Mouse (Mus musculus) adrenal gland, adult (tissue): ENCODE data around the gene Spag5.

Experiments used
- DNase-seq, 2 experiments: peaks; one replicate each; pipeline ENCODE4 v3.0.0; 2022 to 2023; ENCODE audit warnings: low spot score in 1 of 2; ENCODE audit not compliant: inconsistent age in 2 of 2

Spag5 gene

DNA sequence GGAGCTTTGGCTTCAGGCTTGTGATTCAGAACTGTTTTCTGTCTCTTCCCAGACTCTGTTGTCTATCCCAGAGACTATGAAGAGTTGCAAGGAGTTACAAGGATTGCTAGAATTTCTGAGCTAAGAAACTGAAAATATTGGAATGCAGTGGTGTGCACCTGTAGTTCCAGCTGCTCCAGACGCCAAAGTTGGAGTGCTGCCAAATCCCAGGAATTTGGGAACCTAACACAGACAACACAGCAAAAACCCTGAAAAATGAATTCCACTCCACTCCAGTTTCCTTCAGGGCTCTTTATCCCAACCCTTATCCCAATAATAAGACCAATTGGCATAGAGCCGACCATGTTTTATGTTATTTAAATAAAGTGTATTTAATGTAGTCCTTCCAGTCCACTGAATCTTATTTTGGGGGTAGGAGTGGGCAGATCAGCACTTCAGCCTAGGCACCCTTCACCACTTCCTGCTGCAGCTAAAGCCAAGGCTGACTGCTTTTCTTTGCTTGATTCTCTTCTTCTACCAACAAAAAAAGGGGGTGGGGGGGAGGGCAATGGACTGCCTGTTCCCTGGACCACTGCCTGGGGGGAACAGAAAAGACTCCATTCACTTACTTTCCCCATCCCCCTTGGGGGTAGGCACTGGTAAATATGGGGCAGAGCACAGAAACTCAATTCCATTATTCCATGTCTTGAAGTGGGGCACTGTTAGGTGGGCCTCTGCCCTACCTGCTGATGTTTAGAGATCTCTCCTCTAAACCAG lies 20.9 kb downstream of the Spag5 start:
- no peak for DNase-seq

DNA sequence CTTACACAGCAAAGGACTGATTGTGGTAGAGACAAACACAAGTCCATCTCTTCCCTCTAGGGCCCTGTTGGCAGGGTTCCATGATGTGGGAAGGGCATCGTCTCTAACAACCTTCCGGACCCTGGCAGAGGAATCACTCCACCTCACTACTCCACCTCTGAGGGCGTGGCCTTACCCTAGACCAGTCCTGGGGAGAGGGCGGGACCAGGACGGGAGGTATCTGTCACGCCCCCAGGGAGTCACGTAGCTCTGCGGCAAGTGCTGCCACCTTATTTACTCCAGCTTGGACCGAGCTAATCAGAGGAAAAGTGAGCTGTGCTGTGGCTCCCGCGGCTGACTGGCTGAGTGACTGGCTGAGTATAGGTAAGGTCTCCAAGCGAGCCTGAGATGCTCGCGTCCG lies 21.5 kb downstream of the Spag5 start, which contains the start of gene Aldoc:
Gene Aldoc (plus strand): TSS at position 109 of the 400 bp plus-strand sequence.
- DNase-seq, result peak; percentile 94 to 95

DNA sequence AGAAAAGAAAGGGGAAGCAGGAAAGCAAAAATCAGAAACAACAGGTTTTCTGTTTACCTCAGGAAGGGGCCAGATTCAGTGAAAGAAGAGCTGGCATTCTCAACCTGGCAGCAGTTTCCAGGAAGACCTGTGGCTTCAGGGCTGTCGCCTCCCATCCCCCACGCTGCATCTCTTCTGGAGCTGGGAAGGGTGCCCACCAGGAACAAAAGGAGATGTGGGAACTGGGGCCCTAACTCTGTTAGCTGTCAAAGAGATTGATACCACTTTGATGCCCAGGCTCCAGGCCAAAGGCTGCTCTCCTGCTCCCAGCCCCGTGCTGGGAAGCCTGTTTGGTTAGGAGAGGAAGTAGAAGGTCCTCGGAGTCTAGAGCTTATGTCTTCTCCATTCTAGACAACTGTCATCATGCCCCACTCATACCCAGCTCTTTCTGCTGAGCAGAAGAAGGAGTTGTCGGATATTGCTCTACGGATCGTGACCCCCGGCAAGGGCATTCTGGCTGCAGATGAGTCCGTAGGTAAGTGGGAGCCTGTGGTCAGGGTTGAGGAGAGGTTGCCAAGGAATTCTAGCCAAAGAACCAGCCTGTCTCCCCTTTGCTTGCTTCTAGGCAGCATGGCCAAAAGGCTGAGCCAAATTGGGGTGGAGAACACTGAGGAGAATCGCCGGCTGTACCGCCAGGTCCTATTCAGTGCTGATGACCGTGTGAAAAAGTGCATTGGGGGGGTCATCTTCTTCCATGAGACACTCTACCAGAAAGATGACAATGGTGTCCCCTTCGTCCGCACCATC lies 22.9 kb downstream of the Spag5 start:
- no peak for DNase-seq

DNA sequence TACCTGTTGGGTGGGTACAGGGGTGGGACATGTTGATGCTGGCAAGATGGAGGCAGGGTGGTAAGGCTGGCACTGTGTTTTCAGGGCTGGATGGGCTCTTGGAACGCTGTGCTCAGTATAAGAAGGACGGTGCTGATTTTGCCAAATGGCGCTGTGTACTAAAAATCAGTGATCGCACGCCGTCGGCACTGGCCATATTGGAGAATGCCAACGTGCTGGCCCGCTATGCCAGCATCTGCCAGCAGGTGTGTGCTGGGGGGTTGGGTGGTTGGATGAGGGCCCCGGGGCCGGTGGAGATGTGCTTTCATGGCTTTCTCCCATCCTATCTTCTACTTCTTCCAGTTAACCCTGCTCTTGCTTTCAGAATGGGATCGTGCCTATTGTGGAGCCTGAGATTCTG lies 23.6 kb downstream of the Spag5 start:
- DNase-seq, result no peak

DNA sequence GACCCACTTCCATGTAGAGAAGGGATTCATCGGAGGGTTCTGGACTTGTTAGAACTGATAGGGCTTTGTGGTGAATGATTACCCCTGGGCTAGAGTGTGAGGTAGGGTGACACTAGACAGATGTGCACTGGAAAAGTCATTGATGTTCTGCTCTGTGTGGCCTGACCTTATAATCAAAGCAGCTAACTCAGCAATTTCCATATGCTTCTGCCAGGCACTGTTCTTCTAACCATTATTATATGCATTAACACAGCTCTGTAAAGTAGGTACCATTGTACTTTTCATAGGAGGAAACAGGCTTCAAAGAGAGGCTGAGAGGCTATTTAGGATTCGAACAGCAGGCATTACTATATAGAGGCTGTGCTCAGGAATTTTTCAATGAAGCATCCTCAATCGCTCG lies 25.9 kb downstream of the Spag5 start:
- no peak for DNase-seq

DNA sequence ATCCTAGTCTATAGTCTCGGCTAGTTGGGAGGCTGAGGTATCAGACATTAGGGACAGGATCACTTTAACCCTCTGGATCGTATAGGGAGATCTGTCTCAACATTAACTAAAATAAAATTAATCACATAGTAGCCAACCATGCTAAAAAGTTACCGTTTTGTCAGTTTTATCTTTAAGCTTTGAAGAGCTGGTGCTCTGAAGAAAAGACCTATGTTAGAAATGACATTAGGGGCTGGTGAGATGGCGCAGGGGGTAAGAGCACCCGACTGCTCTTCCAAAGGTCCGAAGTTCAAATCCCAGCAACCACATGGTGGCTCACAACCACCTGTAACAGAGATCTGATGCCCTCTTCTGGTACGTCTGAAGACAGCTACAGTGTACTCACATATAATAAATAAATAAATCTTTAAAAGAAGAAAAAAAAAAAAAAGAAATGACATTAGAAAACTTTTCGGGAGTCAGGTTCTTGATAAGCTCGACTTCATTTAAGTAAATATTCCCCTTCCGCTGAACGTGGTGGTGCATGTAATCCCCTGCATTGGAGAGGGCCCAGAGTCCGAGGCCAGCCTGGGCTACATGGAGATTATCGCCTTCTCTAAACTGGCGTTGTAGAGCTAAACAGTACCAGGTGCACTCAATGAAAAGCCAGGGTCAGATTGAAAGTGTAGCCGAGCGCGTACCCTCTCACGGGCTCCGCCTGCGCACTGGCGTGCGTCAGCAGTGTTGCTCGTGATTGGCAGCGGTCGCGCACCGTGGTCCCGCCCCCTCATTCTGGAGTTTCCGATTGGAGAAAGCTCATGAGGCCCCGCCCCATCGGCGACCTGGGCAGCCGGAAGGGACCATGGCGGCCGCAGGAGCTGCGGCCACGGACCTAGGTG lies 26.5 kb downstream of the Spag5 start, which contains the start of gene Pigs:
Gene Pigs (plus strand): TSS at position 782 of the 878 bp plus-strand sequence.
- peak; percentile 98 for DNase-seq

DNA sequence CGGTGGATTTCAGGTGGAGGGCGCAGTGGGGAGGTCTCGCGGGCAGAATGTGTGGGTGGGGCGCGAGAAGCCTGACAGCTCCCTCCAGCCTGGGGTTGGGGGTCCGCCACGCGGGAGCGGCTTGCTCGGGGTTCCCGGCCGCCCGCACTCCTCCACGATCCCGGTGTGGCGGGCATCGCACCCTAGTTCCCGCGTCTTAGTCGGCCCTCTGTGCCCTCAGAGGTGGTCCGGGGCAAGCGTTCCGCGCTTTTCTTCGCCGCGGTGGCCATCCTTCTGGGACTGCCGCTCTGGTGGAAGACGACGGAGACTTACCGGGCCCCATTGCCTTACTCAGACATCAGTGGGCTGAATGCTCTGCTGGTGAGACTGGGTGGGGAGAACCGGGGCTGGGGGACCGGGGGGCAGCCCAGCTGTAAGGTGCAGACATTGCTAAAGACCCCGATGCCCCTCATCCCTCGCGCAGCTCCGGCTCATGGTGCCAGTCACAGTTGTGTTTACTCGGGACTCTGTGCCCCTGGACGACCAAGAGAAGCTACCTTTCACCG lies 27.3 kb downstream of the Spag5 start:
- DNase-seq, result no peak

DNA sequence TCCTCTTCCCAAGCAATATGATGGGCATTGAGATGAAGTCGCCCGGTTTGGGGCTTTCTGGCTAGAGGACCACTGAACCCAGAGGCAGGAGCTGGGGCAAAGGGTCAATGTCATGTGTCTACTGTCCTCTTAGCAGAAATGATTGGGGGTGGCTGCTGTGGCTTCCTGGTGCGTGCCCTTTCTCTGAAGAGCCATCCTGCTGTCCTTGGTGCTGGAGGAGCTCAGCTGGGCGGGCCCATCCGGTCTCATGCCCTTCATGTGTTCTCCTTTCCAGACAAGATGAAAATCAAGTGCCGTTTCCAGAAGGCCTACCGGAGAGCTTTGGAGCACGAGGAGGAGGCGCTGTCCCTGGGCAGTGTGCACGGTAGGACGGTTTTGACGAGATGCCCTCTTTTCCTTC lies 31.3 kb downstream of the Spag5 start:
- peak in 1 of 2 experiments; percentile 43 for DNase-seq

DNA sequence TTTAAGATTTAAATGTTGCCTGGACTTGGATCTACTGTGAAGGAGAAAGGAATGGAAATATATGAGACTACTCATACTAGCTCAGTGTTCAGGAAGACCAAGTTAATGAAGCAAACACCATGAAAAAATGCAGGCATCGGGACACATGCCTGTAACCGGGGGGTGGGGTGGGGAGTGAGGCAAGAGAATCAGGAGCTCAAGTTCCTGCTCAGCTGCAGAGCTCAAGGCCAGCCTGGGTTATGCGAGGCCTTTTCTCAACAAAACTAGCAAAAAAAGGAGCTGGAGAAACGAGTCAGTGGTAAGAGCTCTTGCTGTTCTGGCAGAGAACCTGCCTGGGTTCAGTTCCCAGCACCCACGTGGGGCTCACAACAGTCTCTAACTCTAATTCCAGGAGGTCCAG lies 32.7 kb downstream of the Spag5 start:
- peak in 1 of 2 experiments; percentile 67 for DNase-seq

DNA sequence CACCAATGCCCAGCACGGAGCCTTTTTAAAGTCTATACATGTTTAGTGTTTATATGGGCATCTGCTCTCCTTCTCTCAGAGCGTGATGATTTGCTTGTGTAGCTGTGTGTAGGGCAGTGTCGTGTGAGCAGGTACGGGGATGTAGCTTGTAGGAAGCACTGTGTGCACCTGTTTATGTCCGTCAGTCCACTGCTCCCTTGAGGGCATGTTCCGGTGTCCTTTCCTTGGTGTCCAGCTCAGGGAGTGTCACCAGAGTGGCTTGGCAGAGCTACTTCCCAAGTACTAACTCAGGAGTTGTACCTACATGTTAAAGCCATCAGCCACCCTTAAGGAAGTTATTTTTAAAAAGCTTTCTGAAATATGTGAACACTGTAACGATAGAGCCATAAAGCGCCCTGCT lies 35.7 kb downstream of the Spag5 start:
- no peak for DNase-seq

DNA sequence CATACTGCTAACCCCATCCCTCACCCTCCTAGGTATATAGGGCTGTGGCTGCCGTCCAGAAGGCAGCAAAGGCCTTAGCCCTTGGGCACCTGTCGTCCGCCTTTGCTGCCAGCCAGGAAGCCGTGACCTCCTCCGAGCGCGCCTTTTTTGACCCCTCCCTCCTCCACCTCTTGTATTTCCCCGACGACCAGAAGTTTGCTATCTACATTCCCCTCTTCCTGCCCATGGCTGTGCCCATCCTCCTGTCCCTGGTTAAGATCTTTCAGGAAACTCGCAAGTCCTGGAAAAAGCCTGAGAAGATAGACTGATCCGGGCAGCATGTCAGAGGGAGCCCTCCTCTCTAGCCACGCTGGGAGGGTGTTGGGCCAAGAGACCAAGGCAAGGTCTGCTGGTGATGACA lies 40.4 kb downstream of the Spag5 start:
- no peak for DNase-seq

DNA sequence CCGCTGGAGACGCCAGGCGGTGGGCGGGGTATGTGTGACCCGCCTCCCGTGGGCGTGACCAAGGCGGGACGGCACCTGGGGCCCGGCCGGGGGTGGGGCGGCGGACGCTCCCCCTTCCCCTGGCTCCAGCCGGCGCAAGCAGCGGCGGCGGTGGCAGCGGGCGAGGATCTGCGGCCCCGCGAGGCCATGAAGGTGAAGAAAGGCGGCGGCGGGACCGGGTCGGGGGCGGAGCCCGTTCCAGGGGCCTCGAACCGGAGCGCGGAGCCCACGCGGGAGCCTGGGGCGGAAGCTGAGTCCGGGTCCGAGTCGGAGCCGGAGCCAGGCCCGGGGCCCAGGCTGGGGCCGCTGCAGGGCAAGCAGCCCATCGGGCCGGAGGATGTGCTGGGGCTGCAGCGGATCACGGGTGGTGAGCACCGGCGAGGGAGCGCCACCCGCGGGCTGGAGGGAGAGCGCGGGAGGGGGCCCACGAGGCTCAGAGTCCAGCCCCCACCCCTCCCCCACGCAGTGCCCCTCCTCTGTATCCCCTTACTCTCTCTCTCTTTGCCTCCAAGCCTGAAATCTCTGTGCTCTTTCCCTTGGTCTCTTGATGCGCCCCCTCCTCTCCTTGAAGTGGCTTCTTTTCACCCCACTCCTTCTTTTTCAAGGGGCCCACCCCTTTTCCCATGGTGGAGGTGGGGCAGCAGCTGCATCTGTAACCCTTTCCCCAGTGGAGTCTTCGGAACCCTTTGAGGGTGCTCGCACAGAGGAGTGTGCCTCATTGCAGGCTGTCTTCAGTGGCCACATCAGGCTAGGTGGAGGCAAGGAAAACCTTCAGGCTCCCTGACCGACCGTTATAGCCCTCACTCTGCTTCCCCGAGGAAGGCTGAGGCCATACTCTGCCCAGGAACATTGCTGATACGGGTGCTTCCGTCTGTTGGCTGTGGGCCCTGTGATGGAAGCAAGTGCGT lies 42.3 kb downstream of the Spag5 start, which contains the start of gene Unc119:
Gene Unc119 (plus strand): TSS at position 102 of the 947 bp plus-strand sequence.
- peak; percentile 89 to 94 for DNase-seq

DNA sequence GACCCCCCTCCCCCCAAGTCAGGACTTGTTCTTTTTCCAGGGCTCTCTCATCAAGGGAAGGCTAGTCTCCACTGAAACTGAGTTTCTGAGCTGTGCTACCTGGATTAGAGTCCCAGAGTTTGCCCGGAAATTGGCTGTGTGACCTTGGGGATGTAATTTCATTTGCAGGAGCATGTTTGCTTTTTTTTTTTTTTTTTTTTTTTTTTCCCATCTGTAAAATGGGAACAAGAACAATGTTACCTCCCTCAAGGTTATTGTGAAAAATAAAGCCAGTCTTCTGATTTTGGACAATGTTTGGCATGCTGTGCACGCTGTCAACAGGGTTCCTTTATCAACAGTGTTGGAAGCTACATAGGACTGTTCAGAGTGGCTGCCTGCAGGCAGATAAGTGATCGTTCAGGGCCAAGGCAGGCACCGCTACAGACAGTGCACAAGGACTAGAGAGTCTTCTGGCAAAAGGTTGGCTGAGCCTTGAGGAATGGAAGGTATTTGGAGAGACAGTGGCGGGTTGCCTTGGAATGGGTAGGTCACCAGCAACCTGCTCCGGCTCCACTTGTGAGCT lies 43.1 kb downstream of the Spag5 start:
- no peak for DNase-seq

DNA sequence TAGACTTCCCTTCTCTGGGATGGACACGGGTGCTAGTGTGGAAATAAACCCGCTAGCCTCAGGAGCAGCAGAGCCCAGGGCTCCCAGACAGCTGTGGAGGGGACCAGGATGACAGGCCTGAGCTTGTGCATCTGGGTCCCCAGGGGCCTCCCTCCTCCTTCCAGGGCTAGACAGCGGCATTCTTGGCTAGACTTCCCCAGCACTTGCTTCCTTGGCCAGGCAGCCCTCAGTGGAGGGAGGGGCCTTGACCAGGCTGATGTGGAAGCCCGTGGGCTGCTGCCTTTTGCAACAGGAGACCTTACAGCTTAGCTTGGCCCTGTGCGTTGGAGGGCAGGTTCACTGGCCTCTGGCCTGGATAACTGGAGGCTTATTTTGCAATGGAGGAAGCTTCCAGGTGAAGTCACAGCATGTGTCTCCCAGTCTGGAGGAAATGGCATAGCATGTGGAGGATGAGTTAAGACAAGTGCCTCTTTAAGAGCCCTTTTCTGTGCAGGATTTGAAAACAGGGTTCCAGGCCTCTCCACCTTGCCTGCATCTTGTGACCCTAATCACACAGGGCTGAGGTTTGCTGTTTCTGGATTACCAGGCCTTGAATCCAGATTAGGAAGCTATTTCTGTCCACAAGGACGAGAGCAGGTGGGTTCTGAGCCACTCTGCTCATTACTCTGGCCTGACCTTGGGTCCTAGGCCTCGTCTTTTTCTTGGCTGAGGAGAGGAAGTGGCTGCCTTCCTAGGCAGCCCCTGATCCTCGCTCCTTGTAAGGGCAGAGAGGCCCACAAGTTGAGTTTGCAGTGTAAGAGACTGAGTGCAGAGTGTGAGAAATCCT lies 43.8 kb downstream of the Spag5 start:
- peak; percentile 57 to 84 for DNase-seq

DNA sequence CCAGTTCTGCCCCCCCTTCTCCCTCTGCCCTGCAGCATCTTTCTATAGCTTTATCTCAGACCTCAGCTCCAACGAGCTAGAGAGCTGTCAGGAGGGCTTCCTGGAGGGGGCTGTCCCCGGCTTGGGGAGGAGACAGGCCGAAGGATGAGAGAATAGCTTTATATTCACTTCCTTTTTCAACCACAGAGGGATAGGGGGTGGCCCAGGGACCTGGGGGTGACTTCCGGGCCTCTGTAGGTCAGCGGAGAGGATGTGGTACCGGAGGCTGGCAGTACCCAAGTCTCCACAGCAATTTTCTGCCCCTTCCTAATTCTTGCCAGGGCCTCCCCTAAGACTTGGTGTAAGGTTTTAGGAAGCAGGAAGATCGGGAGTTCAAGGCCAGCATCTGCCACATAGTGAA lies 44.5 kb downstream of the Spag5 start:
- DNase-seq, result peak in 1 of 2 experiments; percentile 61

DNA sequence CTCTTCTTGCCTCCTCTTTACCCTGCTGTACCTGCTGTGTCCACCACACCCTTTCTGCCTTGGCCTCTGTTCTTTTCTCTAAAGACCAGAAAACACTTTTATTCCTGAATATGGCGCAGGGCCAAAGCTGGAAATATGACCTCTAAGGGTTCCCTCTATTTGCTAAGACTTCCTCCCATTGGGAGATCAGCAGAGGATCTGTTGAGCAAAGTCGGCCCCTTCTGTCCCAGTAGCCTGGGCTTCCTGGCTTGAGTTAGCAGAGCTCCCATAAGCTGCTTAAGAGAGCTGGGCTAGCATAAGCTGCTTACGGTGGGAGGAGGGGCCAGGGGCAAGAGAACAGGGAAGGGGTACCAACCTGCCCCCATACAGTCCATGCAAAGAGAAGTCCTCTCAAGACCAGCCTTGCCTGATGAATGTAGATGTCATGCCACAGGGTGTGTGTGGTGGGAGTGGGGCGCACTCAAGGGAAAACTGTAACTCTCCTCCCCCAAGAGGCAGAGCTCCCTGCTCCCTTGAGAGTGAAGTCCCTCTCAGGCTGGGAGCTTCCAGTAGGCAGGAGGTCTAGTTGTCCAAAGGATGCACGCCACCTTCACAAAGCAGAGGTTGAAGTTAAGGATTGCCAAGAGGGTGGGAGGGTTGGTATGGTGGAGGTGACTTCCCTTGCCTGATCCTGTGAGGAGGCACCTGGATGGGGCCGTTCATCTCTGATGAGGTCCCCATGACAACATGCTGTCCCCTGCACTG lies 45.2 kb downstream of the Spag5 start:
- peak in 1 of 2 experiments; percentile 63 for DNase-seq

DNA sequence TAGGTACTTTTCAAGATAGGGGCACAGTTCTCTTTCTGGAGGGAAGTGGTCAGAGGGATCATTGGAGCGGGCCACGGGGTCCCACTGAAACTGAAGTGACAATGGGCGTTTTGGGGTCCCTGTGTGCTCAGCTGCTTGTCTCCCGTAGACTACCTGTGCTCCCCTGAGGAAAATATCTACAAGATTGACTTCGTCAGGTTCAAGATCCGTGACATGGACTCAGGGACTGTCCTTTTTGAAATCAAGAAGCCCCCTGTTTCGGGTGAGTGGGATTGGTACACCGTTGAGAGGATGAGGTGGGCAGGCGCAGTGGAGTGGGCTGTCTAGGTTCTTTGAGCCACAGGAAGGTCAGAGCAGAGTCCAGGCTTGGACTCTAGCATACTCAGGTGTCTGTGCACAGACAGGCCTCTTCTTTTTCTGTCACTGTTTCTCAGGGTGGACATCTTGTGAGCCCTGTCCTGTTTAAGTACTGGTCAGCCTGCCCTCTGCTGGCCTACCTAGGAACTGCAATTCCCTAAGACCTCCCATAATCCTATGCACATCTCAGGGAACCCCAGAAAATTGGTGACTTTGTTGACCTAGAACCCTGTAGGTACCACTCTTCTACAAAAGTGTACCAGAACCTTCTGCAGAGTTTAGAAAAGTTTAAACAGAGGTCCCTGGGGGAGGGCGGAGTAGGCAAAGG lies 45.9 kb downstream of the Spag5 start:
- DNase-seq, result peak; percentile 72 to 90
